Mouse (Mus musculus): ENCODE measurements at regions not wholly inside any gene's neighbourhood (a gene's known extent, or its start where the extent isn't known, plus 50 kb on each side); places are given as distances from the start of the nearest gene placed in this dataset.
A peak's percentile ranks its signal among the peaks of the same experiment; 100 is the strongest.

DNA sequence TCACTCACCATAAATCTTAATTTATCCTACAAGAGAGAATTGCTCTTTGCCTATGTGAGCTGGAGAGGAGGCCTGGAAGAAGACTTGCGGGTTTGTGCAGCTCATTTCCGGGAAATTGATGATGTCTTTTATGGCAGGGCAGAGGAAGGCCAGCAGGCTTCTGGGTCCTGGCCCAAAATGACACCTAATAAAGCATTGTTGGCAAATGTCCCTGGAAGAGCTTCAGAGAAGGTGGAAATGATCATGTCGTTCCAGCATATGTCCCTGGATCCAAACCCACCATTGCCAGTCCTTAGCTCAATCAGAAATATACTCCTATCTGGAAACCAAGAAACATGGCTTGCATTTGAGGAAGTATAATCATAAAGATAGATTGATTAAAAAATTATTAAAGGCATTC lies 427.9 kb upstream of the 3110018I06Rik start:
- no peak overlapping the region for H3K27ac ChIP-seq (replicated peaks)
- no peaks in the 10 kb centered on the region for H3K4me1 ChIP-seq
- no peaks in the 10 kb centered on the region for H3K27me3 ChIP-seq (replicated peaks; ENCODE audit: low read depth, poor library complexity, severe bottlenecking)
- WGBS: 92% methylated on average over 3 of the region's 3 CpGs
- H3K36me3 ChIP-seq (replicated peaks): no peaks in the 10 kb centered on the region
- H3K9me3 ChIP-seq: peaks cover 3% of the 10 kb centered on the region; the same call in 1 of the 2 replicates
- no peak for DNase-seq (ENCODE audit: low spot score)
- no peak overlapping the region for H3K4me3 ChIP-seq

DNA sequence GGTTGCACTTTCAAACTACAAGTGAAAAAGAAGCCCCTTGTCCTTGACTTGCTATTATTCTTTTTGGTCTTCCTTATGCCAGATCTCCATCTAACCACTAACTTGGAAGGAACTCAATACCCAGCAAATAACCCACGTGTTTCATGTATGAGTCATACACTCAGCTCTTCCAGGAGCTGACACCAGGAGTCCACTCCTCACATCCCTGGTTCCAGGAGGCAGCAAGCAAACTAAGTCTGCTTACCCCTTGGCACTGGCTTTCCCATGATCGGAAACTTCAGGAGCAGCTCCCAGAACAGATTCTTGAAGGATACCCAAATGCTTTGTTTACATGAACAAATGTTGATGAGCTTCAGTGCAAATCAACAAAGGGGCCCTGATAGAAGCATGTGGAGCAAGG lies 421.1 kb upstream of the 3110018I06Rik start:
- no peak overlapping the region for H3K4me3 ChIP-seq
- H3K27me3 ChIP-seq (replicated peaks; ENCODE audit: low read depth, poor library complexity, severe bottlenecking): no peaks in the 10 kb centered on the region
- no peak for DNase-seq (ENCODE audit: low spot score)
- WGBS: 89% methylated on average over 2 of the region's 2 CpGs
- H3K36me3 ChIP-seq (replicated peaks): no peaks in the 10 kb centered on the region
- H3K9me3 ChIP-seq: peaks cover 3% of the 10 kb centered on the region; the same call in 1 of the 2 replicates
- H3K27ac ChIP-seq (replicated peaks): no peak overlapping the region
- H3K4me1 ChIP-seq: no peaks in the 10 kb centered on the region

DNA sequence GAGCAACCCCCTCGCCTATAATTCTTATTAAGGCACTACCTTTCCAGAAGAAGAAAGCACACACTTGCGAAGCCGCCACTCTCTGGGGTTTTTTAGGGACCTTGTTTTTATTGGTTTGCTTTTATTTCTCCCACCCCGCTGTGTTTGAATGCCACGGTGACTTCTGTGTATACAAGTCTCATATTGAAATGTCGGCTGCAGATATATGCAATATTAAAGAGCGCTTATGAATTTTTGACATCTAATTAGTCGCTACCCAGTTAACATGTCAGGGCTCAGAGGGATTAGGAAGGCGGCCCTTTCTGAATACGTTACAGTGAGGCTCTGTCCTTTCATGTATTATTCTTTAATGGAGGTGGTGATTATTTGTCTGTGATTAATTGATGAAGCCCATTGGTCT lies 405.9 kb upstream of the 3110018I06Rik start:
- peaks cover 30% of the 10 kb centered on the region for H3K27me3 ChIP-seq (replicated peaks; ENCODE audit: low read depth, poor library complexity, severe bottlenecking)
- WGBS: 89% methylated on average over 10 of the region's 10 CpGs
- H3K9me3 ChIP-seq: no peaks in the 10 kb centered on the region
- no peaks in the 10 kb centered on the region for H3K36me3 ChIP-seq (replicated peaks)
- no peak for DNase-seq (ENCODE audit: low spot score)
- no peak overlapping the region for H3K4me3 ChIP-seq
- H3K4me1 ChIP-seq: peaks cover 37% of the 10 kb centered on the region
- no peak overlapping the region for H3K27ac ChIP-seq (replicated peaks)

DNA sequence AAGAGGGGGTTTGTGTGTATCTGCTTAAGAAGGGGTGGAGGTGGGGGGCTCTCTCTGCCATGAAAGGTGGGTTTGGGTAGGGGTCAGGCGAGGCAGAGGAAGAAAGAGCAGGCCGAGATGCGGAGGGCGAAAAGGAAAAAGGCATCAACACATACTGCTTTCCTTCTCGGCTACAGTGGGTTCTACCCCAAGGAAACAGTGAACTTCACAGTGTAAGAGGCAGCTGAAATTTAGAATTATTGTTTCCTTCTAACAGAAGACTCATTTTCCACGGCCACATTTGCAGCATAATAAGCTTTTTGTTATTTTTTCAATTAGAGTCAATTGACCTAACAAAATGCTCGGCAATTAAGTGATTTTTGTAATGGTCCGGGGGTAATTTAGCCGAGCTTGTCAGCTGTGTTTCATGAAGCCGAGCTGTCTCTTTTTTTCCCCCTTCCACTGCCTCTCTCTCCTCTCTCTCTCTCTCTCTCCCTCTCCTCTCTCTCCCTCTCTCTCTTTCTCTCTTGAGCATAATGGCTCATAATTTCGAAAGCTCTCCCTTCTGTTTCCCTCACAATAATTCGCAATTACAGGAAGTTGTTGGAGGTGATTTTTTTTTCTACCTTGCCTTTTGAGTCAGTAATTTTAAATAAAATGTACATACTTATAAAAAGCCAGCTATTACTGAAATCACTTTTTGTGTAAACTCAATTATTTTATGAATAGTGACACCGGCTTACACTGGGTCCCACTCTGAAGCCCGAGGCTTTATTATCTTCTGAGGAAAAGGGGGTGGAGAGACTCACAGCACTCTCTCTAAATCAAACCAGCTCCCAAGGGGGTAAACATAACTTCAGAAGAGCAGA lies 403.1 kb upstream of the 3110018I06Rik start:
- H3K36me3 ChIP-seq (replicated peaks): no peaks in the 10 kb centered on the region
- DNase-seq (ENCODE audit: low spot score): no peak
- H3K9me3 ChIP-seq: no peaks in the 10 kb centered on the region
- H3K4me1 ChIP-seq: peaks cover 32% of the 10 kb centered on the region
- 33% methylated on average over 14 of the region's 14 CpGs for WGBS
- H3K27me3 ChIP-seq (replicated peaks; ENCODE audit: low read depth, poor library complexity, severe bottlenecking): peaks cover 31% of the 10 kb centered on the region
- 0 out of 2 replicates have a peak overlapping the region, but pooled peaks have one; percentile 18 for H3K4me3 ChIP-seq
- H3K27ac ChIP-seq (replicated peaks): peak overlapping the region; percentile 81

DNA sequence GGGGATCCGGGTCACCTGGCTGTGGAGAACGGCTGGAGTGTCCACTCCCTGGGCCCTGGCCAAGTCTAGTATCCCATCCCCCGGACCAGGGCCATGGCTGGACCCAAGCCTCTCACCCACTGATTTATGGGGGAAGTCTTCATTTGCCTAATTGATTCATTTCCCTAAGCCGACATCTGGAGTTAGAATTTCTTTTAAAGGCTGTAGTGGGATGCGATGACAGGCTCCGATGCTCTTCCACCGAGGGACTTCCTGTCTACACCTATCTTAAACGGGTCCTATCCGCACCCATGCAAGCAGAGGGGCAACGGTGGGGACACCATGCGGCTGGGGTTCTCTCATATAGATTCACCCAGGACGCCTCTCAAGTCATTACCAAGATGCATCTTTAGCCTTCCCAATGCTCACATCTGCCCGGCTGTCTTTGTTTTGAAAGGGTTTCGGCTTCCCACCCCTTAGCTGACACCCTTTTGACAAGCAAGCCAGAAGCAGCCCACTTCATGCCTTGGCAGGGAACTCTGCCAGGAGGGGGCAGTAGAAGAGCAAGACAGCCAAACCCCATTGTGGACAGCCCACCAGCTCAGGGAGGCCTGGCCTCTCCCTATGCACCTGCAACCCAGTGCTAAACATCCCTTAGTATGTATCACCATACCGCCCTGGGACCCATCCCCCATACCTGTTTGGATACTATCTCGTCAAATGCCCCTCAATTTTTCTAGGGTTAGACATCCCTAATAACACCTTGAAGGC lies 402.4 kb upstream of the 3110018I06Rik start:
- no peaks in the 10 kb centered on the region for H3K36me3 ChIP-seq (replicated peaks)
- peaks cover 31% of the 10 kb centered on the region for H3K27me3 ChIP-seq (replicated peaks; ENCODE audit: low read depth, poor library complexity, severe bottlenecking)
- DNase-seq (ENCODE audit: low spot score): peak; percentile 84
- H3K27ac ChIP-seq (replicated peaks): 0 out of 2 replicates have a peak overlapping the region, but pooled peaks have one; percentile 14
- 35% methylated on average over 16 of the region's 16 CpGs for WGBS
- no peaks in the 10 kb centered on the region for H3K9me3 ChIP-seq
- peaks cover 32% of the 10 kb centered on the region for H3K4me1 ChIP-seq
- no peak overlapping the region for H3K4me3 ChIP-seq

DNA sequence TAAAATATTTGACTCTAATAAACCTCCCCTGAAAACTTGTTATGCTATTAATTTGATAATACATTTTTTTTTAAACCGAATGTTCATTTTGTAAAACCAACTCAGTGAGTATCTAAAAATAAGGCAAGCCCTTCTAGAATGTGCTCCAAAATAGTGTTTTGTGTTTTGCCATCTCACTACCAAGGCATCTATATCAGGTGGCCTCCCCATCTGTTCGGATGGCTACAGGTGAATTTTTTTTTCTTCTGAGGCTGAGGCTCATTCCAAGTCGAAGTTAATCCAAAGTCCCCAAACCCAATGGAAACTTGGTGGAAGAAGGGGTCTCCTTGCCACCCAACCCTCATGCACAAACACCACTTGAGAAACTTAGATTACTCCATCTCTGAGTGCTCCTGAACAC lies 396.3 kb upstream of the 3110018I06Rik start:
- Histone ChIP-seq H3K27me3 (replicated peaks; ENCODE audit: low read depth, poor library complexity, severe bottlenecking) (0 out of 2 replicates have a peak, but pooled peaks cover 14% of the 10 kb centered on the region), H3K4me3 (no peak overlapping the region), H3K4me1 (peaks cover 8% of the 10 kb centered on the region; the same call in 1 of the 2 replicates), H3K27ac (replicated peaks) (no peak overlapping the region), H3K36me3 (replicated peaks) (no peaks in the 10 kb centered on the region), H3K9me3 (no peaks in the 10 kb centered on the region)
- DNase-seq (ENCODE audit: low spot score): no peak
- 91% methylated on average over 3 of the region's 3 CpGs for WGBS

DNA sequence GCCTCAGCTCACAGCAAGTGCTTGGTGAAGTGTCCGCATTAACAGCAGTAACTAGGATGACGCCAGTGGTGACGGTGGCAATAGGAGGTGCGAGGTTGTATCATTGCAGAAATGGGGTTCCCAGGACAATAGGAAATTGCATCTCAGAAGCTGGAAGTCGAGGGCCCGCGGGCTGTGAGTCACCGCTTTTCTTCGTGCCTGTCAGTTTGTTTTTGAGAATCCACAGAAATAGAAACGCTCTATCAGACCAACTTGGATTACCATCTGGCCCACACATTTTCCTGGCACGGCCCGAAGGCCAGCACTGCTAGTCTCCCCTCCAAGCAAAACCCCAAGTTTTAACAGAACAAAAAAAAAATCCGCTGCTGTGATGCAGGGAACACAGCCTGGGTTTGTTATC lies 395.1 kb upstream of the 3110018I06Rik start:
- WGBS: 88% methylated on average over 13 of the region's 13 CpGs

DNA sequence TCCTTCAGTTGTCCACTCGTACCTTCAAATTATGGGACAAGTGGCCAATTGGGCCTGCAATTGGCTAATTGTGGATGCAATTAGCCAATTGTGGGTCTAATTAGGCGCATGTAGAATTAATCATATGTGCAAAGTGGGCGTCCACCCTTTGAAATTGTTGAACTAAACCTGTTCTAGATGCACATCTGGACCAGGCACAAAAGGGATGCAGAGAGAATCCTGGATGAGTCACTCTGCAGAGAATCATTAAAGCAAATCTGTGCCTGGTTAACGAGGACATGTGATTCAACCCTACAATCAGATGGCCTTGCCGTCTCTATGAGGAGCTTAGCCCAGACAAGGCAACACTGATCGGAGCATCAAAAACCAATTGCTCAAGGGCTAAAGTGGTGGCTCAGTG lies 393.0 kb upstream of the 3110018I06Rik start:
- 69% methylated on average over 6 of the region's 6 CpGs for whole genome bisulfite sequencing
- Histone ChIP-seq H3K4me3 (no peak overlapping the region), H3K9me3 (no peaks in the 10 kb centered on the region), H3K27me3 (replicated peaks; ENCODE audit: low read depth, poor library complexity, severe bottlenecking) (0 out of 2 replicates have a peak, but pooled peaks cover 6% of the 10 kb centered on the region), H3K4me1 (peaks cover 8% of the 10 kb centered on the region; the same call in 1 of the 2 replicates), H3K27ac (replicated peaks) (no peak overlapping the region), H3K36me3 (replicated peaks) (no peaks in the 10 kb centered on the region)
- no peak for DNase-seq (ENCODE audit: low spot score)

More for the DNA sequence above, 395.1 kb upstream of the 3110018I06Rik start:
- Histone ChIP-seq H3K36me3 (replicated peaks) (no peaks in the 10 kb centered on the region), H3K27me3 (replicated peaks; ENCODE audit: low read depth, poor library complexity, severe bottlenecking) (0 out of 2 replicates have a peak, but pooled peaks cover 14% of the 10 kb centered on the region), H3K4me1 (peaks cover 8% of the 10 kb centered on the region; the same call in 1 of the 2 replicates), H3K27ac (replicated peaks) (no peak overlapping the region), H3K9me3 (no peaks in the 10 kb centered on the region), H3K4me3 (no peak overlapping the region)
- DNase-seq (ENCODE audit: low spot score): no peak

DNA sequence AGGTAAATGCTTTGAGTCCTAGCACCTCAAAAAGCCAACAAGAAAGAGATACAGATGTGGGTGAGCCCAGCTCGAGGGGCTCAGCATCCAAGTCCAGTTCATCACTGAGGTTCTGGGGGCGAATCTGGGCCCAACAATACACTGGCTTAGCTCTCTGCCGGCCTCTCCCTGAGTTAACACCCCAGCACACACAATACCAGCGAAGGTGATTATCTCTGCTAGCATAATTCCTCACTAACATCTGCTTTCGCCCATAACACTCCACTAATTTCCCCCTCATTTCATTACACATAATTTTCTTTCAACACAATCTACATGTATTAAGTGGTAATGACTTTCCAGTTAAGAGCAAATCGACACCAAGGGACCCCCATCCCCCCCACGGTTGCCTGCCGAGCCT lies 383.9 kb upstream of the 3110018I06Rik start:
- no peaks in the 10 kb centered on the region; the same call in 1 of the 2 replicates for H3K27me3 ChIP-seq (replicated peaks; ENCODE audit: low read depth, poor library complexity, severe bottlenecking)
- H3K27ac ChIP-seq (replicated peaks): no peak overlapping the region
- no peaks in the 10 kb centered on the region for H3K36me3 ChIP-seq (replicated peaks)
- WGBS: 60% methylated on average over 8 of the region's 8 CpGs
- H3K4me1 ChIP-seq: peaks cover 9% of the 10 kb centered on the region
- H3K9me3 ChIP-seq: no peaks in the 10 kb centered on the region
- DNase-seq (ENCODE audit: low spot score): no peak
- H3K4me3 ChIP-seq: no peak overlapping the region

DNA sequence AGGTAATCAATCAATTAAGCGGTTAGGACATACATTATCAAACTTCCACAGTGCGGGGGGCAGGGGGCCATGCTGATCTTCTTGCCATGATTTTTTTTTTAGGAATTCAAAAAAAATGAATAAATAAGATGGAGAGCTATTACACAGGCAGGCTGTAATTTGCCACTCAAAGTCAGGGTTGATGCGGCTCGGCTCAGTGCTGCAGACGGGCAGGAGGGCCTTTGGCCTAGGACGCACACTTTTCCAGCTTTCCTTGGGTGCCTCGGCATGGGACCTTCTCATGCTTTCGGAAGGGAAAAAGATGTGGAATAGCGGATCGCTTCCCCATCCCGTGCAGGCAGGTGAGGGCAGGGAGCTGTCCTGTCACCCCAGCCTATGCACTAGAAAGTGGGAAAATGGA lies 383.4 kb upstream of the 3110018I06Rik start:
- H3K9me3 ChIP-seq: no peaks in the 10 kb centered on the region
- no peak for DNase-seq (ENCODE audit: low spot score)
- H3K36me3 ChIP-seq (replicated peaks): no peaks in the 10 kb centered on the region
- H3K4me1 ChIP-seq: peaks cover 9% of the 10 kb centered on the region
- H3K27ac ChIP-seq (replicated peaks): no peak overlapping the region
- H3K4me3 ChIP-seq: no peak overlapping the region
- 69% methylated on average over 11 of the region's 11 CpGs for WGBS
- H3K27me3 ChIP-seq (replicated peaks; ENCODE audit: low read depth, poor library complexity, severe bottlenecking): no peaks in the 10 kb centered on the region; the same call in 1 of the 2 replicates

DNA sequence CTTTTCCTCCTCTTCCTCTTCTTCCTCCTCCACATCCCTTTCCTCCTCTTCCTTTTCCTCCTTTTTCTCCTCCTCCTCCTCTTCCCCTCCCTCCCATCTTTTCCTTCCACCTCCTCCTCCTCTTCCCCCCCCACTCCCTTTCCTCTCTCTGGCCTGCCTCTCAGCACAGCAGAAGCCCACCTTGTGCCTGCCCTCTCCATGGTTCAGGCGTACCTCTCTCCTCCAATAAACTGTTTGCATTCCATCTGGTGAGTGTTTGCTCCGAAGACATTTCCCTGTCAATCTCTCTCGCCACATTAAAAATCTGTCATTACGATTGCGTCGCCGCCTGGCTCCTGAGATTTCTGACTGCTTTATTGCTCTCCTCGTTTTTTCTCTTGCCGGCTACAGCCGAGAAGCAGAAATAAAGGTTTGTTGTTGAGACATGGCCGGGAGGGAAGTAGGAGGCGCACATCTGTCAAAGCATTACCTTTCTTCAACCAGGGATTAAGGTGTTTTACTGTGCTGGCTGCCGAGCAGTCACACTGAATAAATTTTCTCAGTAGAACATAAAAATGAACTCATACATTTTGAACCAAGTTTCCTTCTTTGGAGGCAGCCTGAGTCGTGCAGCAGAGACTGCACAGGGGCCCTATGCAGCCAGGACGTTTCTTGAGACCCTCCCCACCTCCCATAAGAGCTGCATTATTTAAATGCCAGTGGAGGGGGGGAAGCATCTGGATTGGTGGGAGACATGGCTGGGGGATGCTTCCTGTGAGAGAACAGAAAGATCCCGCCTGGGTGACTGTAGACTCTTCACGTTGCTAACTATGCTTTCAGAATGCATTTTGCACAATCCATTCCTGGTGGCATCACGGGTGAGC lies 376.3 kb upstream of the 3110018I06Rik start:
- Histone ChIP-seq H3K36me3 (replicated peaks) (no peaks in the 10 kb centered on the region), H3K4me3 (no peak overlapping the region), H3K27ac (replicated peaks) (peak overlapping the region; percentile 24; the same call in 1 of the 2 replicates), H3K27me3 (replicated peaks; ENCODE audit: low read depth, poor library complexity, severe bottlenecking) (no peaks in the 10 kb centered on the region), H3K4me1 (peaks cover 13% of the 10 kb centered on the region), H3K9me3 (0 out of 2 replicates have a peak, but pooled peaks cover 3% of the 10 kb centered on the region)
- no peak for DNase-seq (ENCODE audit: low spot score)
- WGBS: 62% methylated on average over 18 of the region's 18 CpGs

DNA sequence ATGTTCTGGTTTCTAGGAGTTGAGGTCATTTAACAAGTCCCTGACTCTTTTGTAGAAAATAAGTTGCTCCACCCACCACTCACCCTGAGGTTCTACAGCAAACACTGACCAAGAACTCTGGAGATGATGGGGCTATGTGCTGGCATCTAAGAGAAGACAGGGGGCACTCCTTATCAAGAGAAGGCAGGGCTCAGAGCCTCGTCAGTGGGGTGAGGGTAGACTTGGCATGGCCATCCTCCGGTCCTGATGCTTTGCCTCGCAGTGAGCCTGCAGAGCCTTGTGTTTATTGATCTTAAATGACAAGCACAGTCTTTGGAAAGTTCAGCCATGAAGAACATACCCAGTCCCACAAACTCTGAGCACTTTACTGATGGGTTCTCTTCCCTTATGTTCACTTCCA lies 370.1 kb upstream of the 3110018I06Rik start:
- Histone ChIP-seq H3K9me3 (0 out of 2 replicates have a peak, but pooled peaks cover under 1% of the 10 kb centered on the region), H3K27ac (replicated peaks) (no peak overlapping the region), H3K4me1 (peaks cover 28% of the 10 kb centered on the region), H3K4me3 (no peak overlapping the region), H3K27me3 (replicated peaks; ENCODE audit: low read depth, poor library complexity, severe bottlenecking) (no peaks in the 10 kb centered on the region), H3K36me3 (replicated peaks) (no peaks in the 10 kb centered on the region)
- WGBS: 83% methylated on average over 3 of the region's 3 CpGs
- no peak for DNase-seq (ENCODE audit: low spot score)

All from embryonic facial prominence, embryonic 10.5 days (tissue).